Mouse (Mus musculus) urinary bladder, postnatal 36 days (tissue): ENCODE data around the gene Ptgir.
A peak's percentile ranks its signal among the peaks of the same experiment; 100 is the strongest.

Experiments used
- DNase-seq, 2 experiments: peaks; one replicate each; pipeline ENCODE4 v3.0.0; 2022; ENCODE audit warnings: low spot score in 2 of 2, mixed read lengths in 1 of 2

Gene Ptgir

DNA sequence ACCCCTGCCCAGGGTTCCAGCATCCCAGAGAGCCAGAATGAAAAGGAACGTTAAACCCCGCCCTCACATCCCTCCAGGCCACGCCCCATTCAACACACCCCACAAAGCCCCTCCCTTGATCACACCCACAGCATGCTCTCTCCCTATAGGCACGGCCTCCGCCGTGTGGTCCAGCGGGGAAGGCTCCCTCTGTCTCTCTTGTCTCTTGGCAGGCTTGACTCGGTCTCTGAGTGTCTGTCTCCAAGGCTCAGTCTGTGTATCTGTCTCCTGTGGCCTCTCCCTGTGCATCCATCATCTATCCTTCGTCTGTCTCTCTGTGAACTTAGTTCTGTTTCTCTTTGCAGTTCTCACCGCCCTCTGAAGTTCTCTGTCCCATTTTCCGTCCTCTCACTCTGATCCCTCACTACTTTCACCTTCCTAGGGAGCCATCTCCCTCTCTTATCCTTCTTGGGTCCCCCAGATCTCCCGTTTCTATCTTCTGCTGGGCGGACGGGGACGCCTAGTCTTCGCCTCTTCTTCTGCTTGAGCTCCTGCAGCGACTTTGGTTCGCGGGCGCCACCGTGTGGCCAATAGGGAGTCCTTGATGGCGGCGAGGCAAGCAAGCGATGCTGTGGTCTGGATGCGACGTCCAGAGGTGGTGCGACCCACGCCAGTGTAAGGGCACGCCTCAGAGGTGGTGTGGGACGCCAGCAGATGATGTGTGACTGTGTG lies 14.5 kb upstream of the Ptgir start, which contains the start of gene Gng8:
Gng8 (plus strand) TSS at position 146 of the 711 bp plus-strand sequence.
- peak; percentile 77 to 85 for DNase-seq

DNA sequence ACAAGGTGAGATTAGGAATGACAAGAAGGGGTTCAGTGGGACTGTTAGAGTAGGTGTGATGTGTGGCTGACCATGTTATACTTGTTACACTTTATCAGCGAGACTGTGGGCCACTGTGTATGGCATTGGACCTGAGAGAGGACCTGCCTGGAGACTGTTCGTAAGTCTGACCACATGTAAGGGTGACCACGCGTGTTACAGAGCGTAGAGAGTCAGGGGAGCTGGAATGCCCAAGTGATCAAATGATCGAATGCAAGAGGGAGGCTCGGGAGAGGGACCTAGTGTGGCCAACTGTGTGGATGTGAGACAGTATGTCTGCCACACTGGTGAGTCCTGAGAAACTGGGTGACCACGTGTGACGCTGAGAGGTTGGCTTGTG lies 13.9 kb upstream of the Ptgir start:
- DNase-seq = no peak

DNA sequence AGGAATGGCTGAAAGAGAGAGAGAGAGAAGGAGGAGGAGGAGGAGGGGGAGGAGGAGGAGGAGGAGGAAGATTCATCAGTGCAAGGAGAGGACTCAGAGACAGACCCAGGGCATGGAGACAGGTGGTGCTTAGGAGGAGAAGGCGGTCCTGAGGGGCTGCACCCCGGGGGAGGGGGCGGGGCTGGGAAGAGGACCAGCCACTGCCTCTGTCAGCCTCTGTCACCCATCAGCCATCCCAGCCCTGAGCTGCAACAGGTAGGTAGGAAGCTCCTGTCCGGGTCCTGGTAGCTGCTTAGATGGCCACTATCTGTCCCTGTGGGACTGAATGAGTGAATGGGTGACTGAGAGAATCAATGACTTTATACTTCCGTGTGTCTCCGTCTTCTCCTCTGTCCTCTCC lies 12.7 kb upstream of the Ptgir start:
- DNase-seq = no peak

DNA sequence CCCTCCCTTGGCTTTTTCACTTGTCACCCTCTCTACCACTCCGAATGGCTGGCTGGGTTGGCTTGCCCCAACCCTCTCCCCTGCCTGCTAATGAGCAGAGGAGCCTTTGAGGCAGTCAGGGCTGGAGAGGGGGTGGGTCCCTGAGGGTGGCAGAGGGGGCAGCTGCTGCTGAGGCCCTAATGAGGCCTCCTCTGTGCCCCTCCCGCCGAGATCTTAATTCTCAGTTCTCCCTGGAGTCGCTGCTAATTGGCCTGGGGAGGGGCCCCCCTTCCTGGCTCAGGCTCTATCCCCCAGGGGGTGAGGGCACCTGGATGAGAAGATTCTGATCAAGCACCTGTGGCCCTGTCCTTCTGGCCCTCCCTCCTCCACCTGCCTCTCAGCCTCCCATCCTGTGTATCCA lies 12.0 kb upstream of the Ptgir start:
- DNase-seq = no peak

DNA sequence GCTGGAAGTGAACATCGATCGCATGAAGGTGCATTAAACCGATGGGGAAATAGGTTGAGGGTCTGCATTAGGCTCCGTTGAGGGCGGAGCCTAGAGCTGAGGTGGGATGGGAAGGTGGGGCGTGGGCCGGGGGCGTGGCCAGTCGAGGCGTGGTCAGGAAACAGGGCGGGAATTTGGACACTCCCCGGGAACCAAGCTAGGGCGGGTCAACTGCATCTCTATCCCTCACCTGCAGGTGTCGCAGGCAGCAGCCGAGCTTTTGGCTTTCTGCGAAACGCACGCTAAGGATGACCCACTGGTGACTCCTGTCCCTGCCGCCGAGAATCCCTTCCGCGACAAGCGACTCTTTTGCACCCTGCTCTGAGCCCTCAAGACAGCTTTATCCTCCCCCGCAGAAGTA lies 11.3 kb upstream of the Ptgir start:
- DNase-seq = peak; percentile 62 to 78

DNA sequence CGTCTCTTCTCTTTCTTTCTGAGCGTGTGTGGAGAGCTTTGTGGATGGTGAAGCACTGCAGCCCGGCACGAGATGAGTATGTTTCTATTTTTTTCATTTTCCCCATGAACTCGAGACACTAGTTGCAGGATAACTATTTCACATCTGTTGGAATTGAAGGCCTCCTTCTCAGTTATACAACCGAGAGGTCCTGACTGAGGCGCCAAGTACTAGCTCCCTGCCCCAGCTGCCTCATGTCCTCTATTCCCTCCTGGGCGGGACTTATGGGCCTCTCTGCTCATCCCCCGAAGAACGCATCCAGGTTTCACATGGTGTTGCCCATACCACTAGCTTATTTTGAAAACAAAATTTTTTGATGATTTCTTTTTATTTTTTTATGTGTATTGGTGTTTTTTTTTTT lies 10.8 kb upstream of the Ptgir start:
- no peak for DNase-seq

DNA sequence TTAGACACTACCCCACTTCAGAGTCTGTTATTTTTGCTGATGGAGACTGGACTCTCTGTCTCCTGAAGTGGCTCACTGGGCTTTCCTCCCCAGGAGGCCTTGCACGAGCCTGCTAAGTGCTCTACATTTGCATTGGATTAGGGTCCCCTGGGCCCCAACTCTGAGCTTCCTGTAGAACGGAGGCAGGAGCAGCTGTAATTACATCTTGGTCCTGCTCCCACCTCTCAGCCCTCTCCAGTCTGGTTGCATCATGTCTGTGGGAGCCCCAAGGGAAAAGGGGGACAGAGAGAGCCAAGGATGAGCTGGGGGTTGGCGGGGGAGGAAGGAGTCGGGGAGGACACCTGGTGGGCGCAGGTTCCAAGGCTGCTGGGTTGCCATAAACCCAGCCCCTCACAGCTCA lies 5.8 kb upstream of the Ptgir start:
- DNase-seq = no peak

DNA sequence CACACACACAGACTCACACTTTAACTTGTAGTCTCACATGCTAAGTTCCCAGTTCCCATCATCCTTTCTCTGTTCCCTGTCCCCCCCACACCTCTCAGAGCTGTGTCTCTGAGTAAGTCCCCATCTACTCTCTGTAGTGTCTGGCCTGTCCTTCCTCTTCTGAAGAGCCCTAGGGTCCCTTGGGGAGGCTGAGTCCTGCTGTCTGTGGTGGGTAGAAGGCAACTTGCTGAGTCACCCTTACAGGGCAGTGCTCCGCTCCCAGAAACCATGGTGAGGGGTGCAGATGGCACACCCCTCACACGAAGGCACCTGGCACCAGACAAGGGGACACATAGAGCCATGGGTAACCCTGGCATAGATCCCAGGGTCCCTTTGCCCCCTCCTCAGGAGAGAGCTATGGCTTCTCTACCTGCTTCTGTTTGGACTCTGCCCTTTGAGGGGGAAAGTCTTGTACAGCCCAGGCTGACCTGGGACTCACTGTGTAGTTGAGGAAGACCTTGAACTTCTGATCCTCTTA lies 2.8 kb upstream of the Ptgir start:
- no peak for DNase-seq

DNA sequence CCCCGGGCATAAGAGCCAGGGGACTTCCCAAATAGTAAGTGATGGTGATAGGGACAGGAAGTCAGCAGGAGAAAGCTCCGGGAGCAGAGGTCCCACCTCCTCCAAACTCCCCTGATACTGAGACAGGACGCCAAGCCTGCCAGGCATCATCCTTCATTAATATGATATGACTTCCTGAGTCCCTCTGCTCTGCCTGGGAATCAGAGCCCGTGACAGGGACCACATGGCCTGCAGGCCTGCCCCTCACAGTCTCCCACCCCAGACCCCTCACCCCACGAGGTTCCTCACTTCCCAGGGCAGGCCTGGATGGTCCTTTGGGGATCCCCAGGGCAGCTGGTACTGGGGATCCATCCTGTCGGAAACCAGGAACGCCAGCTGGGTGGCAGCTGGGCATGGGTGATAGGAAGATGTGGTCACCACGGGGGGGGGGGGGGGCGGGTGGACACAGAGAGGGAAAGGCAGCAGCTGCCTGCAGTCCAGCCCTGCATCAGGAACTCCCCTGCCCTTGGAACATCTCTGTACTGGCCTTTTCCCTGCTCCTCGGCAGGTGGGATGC lies 2.1 kb upstream of the Ptgir start:
- no peak for DNase-seq

DNA sequence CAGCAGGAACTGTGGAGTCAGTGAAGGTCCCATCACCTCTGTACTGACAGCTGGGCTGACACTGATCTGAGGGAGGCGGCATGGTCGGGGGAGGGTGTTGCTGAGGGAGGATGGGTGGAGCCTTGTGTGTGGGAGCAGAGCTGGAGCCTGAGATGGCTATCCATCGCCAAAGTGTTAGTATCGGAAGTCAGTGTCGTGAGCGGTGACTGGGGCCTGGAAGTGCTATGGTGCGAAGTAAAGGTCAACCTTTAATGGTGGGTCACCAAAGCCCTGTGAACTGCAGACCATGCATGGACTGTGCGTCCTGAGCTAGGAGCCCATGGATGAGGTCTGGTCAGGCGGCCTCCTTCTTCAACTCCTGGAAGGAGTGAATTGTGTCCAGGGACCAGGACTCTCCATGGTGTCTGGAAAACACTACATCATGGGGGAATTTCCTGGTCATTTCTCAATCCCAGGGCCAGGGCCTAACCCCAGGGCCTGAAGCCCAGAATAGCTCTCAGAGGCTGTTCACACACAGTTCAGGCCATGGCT lies 734 bp upstream of the Ptgir start:
- DNase-seq = no peak

DNA sequence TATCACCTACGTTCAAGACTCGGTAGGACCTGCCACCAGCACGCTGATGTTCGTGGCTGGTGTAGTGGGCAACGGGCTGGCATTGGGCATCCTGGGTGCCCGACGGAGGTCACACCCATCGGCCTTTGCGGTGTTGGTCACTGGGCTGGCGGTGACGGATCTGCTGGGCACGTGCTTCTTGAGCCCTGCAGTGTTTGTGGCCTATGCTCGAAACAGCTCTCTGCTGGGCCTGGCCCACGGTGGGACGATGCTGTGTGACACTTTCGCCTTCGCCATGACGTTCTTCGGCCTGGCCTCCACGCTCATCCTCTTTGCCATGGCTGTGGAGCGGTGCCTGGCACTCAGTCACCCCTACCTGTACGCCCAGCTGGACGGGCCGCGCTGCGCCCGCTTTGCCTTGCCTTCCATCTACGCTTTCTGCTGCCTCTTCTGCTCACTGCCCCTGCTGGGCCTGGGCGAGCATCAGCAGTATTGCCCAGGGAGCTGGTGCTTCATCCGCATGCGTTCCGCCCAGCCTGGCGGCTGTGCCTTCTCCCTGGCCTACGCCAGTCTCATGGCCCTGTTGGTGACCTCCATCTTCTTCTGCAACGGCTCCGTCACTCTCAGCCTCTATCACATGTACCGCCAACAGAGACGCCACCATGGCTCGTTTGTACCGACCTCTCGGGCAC lies 734 bp downstream of the Ptgir start:
- DNase-seq = no peak

DNA sequence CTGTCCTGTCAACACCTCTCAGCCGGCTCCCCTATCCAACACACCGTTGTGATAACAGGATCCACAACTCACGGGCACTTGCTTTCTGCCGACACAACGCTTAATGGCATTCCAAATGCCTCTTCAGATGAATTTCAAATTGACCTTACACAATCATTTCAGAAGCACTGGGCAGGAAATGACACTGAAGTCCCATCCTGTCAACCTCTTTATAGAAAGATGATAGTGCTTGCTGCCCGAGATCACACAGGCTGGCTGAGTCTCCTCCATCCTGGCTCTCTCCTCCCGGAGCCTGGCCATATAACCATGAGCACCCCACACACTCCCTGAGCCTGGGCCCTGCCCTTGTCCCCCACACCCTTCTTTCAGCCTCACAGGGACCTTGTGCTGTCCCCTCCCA lies 1.6 kb downstream of the Ptgir start:
- DNase-seq = no peak

DNA sequence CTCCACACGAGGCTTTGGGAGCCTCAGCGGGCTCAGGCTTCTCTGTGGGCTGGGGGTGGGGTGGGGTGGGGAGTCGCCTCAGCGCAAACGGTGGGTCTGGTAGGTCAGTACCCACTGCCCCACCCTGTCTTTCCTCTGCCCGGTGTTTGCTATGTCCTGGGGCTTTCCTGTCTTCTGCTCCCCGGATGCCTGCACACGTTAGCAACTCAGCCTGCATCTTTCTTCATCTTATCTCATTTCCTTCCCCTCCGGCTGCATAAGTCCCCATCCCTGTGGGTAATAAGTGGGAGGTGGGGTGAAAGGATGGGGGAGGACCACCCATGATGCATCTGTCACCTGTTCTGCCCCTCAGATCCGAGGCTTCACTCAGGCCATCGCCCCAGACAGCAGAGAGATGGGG lies 2.1 kb downstream of the Ptgir start:
- DNase-seq = no peak

DNA sequence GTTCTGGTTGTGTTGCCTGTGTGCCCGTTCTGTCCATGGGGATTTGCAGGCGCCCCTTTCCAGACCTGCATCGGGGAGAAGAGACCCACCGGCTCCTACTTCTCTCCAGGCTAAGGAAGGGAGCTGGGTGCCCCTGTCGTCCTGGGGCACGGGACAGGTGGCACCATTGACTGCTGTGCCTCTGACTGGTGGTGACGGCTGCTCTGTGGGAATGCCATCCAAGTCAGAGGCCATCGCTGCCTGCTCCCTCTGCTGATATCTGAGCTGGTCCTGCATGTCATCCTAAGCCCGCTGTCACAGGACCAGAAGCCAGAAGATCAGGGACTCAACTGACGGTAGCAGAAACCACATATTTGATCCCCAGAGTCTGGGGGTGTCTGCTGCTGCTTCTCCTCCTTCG lies 2.6 kb downstream of the Ptgir start:
- DNase-seq = no peak

DNA sequence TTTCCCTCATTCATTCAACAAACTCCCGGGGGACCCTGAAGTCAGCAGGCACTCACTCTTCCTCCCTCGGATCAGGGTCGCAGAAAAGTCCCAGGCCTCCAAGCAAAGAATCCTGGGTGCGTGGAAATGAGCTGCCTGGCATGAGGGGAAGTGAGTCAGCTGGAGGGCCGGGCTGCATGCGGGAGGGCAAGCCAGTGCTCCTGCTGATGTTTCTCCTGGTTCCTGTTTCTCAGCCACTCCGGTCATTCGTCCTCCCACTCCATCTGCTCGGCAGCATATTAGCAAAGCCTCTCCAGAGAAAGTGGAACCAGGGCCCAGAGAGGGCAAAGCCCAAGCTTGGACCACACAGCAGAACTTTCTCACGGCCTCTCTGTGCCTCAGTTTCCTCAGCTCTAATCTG lies 3.6 kb downstream of the Ptgir start:
- no peak for DNase-seq

DNA sequence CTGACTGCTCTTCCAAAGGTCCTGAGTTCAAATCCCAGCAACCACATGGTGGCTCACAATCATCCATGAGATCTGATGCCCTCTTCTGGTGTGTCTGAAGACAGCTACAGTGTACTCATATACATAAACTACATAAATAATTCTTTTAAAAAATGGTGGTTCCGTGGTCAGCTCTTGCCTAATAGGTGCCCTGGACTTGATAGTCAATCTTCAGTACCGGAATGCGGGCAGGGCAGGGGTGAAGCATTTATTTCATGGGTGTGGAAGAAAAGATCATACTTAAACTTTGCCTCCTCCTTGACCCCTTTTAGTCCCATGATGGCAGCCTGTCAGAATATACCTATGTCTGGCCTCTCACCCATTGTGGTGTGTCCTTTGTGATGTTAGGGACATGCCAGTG lies 5.6 kb downstream of the Ptgir start:
- DNase-seq = no peak

DNA sequence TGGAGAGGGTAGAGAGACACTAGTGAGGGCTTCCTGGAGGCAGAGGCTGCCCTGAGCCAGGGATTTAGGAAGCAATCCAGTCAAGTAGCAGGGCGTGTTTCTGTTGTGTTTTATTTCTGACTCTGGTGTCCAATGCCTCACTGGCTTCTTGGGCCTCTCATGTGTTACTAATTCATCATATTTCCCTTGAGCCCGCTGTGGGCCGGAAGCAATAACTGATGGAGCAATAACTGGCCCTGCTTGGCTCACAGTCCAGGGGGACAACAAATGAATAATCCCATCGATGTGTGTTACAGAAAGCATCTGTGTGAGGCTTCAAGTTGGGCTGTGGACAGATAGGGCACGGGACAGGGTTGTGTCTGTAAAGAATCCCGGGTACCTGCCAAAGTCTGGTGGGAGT lies 6.1 kb downstream of the Ptgir start:
- DNase-seq = peak in 1 of 2 experiments; percentile 64

DNA sequence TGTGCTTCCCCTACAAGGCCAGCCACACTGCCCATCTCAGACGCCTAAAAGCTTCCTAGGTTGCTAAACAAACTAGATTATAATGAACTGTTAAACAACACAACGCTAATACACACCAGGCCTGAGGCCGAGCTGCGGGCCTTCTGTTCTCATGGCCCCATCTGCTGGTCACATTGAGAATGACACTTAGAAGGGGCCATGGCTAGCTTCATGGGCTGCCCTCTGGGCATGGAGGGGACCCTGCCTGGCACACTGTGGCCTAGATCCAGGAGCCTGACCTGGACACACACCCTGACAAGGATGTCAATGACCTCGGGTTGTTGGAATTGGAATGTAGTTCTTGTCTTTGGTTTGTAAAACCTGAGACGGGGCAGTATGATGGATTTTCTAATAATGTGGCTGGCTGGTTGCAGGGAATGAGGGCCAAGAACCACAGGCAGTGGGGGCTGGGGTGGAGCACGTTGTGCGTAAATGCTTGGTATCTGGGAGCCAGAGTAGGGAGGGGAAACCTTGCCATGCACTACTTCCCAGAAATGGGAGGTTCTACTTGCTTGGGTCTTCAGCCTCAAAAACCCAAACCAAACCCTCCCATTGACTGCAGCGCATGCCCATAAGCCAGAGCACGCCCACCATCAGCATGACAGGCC lies 7.6 kb downstream of the Ptgir start:
- peak; percentile 66 to 68 for DNase-seq

DNA sequence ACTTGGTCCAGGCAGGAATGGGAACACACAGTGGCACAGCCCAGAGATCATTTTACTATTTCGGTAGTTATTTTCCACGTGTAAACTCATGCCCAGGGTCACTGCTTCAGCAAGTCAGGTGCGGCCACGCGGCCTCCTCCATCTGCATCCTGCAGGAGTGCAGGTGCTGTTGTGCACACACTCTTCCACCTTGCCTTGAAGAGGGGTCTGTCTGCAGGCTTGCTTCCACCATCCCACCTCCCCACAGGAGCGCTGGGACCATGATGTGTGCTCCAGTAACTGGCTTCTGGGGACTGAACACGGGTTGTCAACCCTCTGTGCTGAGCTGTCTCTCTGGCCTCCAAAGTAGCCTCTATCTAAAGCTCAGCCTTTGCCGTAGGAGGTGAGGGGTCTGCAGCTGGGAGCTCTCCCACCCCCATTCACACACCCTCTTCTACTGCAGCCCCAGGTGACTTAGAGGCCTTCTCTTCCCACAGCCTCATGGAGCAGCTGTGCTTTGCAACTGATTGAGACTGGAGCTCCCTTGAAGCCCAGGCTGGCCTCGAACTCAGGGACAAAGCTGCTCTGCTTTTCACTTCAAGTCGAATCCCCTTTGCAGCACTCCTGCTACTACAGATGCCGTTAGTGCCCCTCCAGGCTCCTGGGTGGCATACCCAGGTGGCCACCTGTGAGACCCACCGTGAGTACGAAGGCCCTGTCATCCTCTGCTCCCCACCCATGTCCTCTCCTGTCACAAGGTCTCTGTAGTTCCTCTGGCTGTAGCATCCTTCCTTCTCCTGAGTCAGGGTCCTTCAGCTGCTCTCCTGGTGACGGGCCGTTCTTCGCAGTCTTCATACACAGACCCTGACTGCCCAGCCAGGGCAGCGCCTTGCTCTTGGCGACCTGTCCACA lies 8.4 kb downstream of the Ptgir start:
- DNase-seq = no peak

DNA sequence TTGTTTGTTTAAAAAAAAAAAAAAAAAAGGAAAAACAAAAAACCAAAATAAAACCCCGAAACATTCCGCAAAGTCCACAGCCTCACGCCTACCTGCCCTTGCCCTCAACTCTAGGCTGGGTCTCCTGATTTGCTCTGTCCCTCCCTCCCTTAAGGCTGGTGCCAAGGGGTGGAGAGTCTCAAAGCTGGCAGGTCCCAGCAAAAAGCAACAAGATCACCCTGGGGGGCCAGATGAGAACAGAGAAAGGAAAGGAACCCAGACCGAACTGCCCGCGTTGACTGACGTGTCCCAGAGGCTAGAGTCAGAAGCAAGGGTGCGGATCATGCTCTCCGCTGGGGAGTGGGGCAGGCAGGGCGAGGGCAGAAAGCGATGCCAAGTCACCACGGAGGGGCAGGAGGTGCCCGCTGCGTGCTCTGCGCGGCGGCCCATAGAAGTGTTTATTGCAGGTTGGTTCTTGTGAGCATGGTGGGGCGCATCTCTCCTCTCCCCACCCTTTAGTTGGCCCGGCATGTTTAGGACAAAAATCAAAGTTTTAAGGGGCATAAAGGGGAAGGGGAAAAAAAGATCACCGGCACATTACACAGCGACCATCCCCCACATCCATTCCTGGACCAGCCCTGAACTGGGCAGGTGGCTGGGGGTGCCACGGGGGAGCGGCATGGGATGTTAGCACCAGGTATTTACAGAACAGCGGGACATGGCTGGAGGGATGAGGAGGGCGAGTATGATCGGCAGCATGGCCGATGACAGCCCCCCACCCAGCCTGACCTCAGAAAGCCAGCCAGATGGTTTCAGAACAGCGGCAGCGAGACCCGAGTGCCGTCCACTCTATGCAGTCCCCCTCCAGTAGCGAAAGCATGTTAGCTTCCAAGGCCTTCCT lies 9.4 kb downstream of the Ptgir start:
- DNase-seq = no peak
